Mouse (Mus musculus): ENCODE results near the gene Slc22a15. TPM values are rescaled to one million over a fixed set of nuclear protein-coding genes. Genes with fewer than 3 reads are reported as not detected.

The Slc22a15 gene
- total RNA-seq (2021), result 1 to 10 TPM in 1 of 2 experiments, under 1 TPM in 1; 0.59 to 1.0 TPM
- long read RNA-seq, experiment 1, result 0 reads
- long read RNA-seq, experiment 2, result 0 reads

- DNase-seq (ENCODE audit: low spot score), result peak; percentile 65
Observed at GRCm38 (mm10) chr3:101923843-101924740, at the start of gene Slc22a15. Slc22a15 (minus strand) TSS chr3:101924453.

- DNase-seq (ENCODE audit: low spot score), result no peak
Observed at GRCm38 (mm10) chr3:101966825-101967558, 42.7 kb upstream of the Slc22a15 start.

GRCm38 (mm10) chr3:101964352-101964751, 40.1 kb upstream of the Slc22a15 start:
- no peak for DNase-seq (ENCODE audit: low spot score)

- DNase-seq (ENCODE audit: low spot score), result no peak
Observed at GRCm38 (mm10) chr3:101963501-101963900, 39.2 kb upstream of the Slc22a15 start.

GRCm38 (mm10) chr3:101961146-101961835, 37.0 kb upstream of the Slc22a15 start:
- no peak for DNase-seq (ENCODE audit: low spot score)

GRCm38 (mm10) chr3:101958047-101958446, 33.8 kb upstream of the Slc22a15 start:
- DNase-seq (ENCODE audit: low spot score), result no peak

- no peak for DNase-seq (ENCODE audit: low spot score)
Observed at GRCm38 (mm10) chr3:101953506-101953905, 29.3 kb upstream of the Slc22a15 start.

GRCm38 (mm10) chr3:101952577-101952976, 28.3 kb upstream of the Slc22a15 start:
- no peak for DNase-seq (ENCODE audit: low spot score)

GRCm38 (mm10) chr3:101948572-101948971, 24.3 kb upstream of the Slc22a15 start:
- DNase-seq (ENCODE audit: low spot score), result peak; percentile 30

- no peak for DNase-seq (ENCODE audit: low spot score)
Observed at GRCm38 (mm10) chr3:101947250-101947649, 23.0 kb upstream of the Slc22a15 start.

- DNase-seq (ENCODE audit: low spot score), result no peak
Observed at GRCm38 (mm10) chr3:101945257-101945656, 21.0 kb upstream of the Slc22a15 start.

- no peak for DNase-seq (ENCODE audit: low spot score)
Observed at GRCm38 (mm10) chr3:101940418-101940817, 16.2 kb upstream of the Slc22a15 start.

GRCm38 (mm10) chr3:101939865-101940264, 15.6 kb upstream of the Slc22a15 start:
- no peak for DNase-seq (ENCODE audit: low spot score)

- DNase-seq (ENCODE audit: low spot score), result no peak
Observed at GRCm38 (mm10) chr3:101939152-101939551, 14.9 kb upstream of the Slc22a15 start.

GRCm38 (mm10) chr3:101936369-101936768, 12.1 kb upstream of the Slc22a15 start:
- no peak for DNase-seq (ENCODE audit: low spot score)

GRCm38 (mm10) chr3:101933820-101934219, 9.6 kb upstream of the Slc22a15 start:
- no peak for DNase-seq (ENCODE audit: low spot score)

GRCm38 (mm10) chr3:101929105-101929876, 5.0 kb upstream of the Slc22a15 start:
- DNase-seq (ENCODE audit: low spot score), result no peak

- DNase-seq (ENCODE audit: low spot score), result no peak
Observed at GRCm38 (mm10) chr3:101926636-101927035, 2.4 kb upstream of the Slc22a15 start.

GRCm38 (mm10) chr3:101925663-101926062, 1.4 kb upstream of the Slc22a15 start:
- DNase-seq (ENCODE audit: low spot score), result no peak

- DNase-seq (ENCODE audit: low spot score), result no peak
Observed at GRCm38 (mm10) chr3:101922366-101922765, 1.9 kb downstream of the Slc22a15 start.

GRCm38 (mm10) chr3:101918526-101918925, 5.7 kb downstream of the Slc22a15 start:
- no peak for DNase-seq (ENCODE audit: low spot score)

All from gastrocnemius, adult 18-20 months (tissue).